Mouse (Mus musculus): ENCODE data around the gene Wbp1l. TPM values are rescaled to one million over a fixed set of nuclear protein-coding genes. Genes with fewer than 3 reads are reported as not detected.

Gene Wbp1l
- polyA plus RNA-seq, 1 experiment, result 33.5 TPM

GRCm38 (mm10) chr19:46625015-46625414 is 26.1 kb downstream of the Wbp1l start:
- TF ChIP-seq FOSL1 (IDR thresholded peaks at IDR 0.05; ENCODE audit: insufficient read depth, low read length, poor library complexity, severe bottlenecking) (no peak), MYOG (IDR thresholded peaks at IDR 0.05; ENCODE audit: control insufficient read depth, extremely low read depth, insufficient read length) (no peak), MAX (IDR thresholded peaks at IDR 0.05) (no peak), CEBPB (IDR thresholded peaks at IDR 0.05; ENCODE audit: low read depth) (no peak), USF1 (IDR thresholded peaks at IDR 0.05; ENCODE audit: low read depth) (no peak), CTCF (IDR thresholded peaks at IDR 0.05; ENCODE audit: control insufficient read depth, insufficient read depth, insufficient read length) (no peak), MYOD1 (IDR thresholded peaks at IDR 0.05; ENCODE audit: control insufficient read depth, insufficient read length, low read depth) (no peak)

GRCm38 (mm10) chr19:46625519-46625918 is 26.6 kb downstream of the Wbp1l start:
- Histone ChIP-seq H3K4me3 (ENCODE audit: insufficient read depth, poor library complexity, severe bottlenecking) (no peak overlapping the region), H3ac (ENCODE audit: control insufficient read depth, insufficient read length, low read depth) (no peak overlapping the region), H3K36me3 (ENCODE audit: control insufficient read depth, insufficient read depth) (no peaks in the 10 kb centered on the region), H3K79me2 (ENCODE audit: control insufficient read depth, insufficient read depth) (peaks cover 16% of the 10 kb centered on the region), H3K79me3 (ENCODE audit: low read depth) (peaks cover 1% of the 10 kb centered on the region), H3K27me3 (ENCODE audit: control insufficient read depth, insufficient read depth, insufficient read length) (no peaks in the 10 kb centered on the region)
- TF ChIP-seq MYOD1 (IDR thresholded peaks at IDR 0.05; ENCODE audit: control insufficient read depth, insufficient read length, low read depth) (no peak), FOSL1 (IDR thresholded peaks at IDR 0.05; ENCODE audit: insufficient read depth, low read length, poor library complexity, severe bottlenecking) (no peak), USF1 (IDR thresholded peaks at IDR 0.05; ENCODE audit: low read depth) (no peak), CTCF (IDR thresholded peaks at IDR 0.05; ENCODE audit: control insufficient read depth, insufficient read depth, insufficient read length) (no peak), MAX (IDR thresholded peaks at IDR 0.05) (no peak), MYOG (IDR thresholded peaks at IDR 0.05; ENCODE audit: control insufficient read depth, extremely low read depth, insufficient read length) (no peak), CEBPB (IDR thresholded peaks at IDR 0.05; ENCODE audit: low read depth) (no peak)

More at GRCm38 (mm10) chr19:46625015-46625414, 26.1 kb downstream of the Wbp1l start:
- H3ac ChIP-seq (ENCODE audit: control insufficient read depth, insufficient read length, low read depth), result no peak overlapping the region
- peaks cover 1% of the 10 kb centered on the region for H3K79me3 ChIP-seq (ENCODE audit: low read depth)
- H3K4me3 ChIP-seq (ENCODE audit: insufficient read depth, poor library complexity, severe bottlenecking), result no peak overlapping the region
- H3K27me3 ChIP-seq (ENCODE audit: control insufficient read depth, insufficient read depth, insufficient read length), result no peaks in the 10 kb centered on the region
- H3K36me3 ChIP-seq (ENCODE audit: control insufficient read depth, insufficient read depth), result no peaks in the 10 kb centered on the region
- H3K79me2 ChIP-seq (ENCODE audit: control insufficient read depth, insufficient read depth), result peaks cover 16% of the 10 kb centered on the region

- no peak for TF ChIP-seq CTCF (IDR thresholded peaks at IDR 0.05; ENCODE audit: control insufficient read depth, insufficient read depth, insufficient read length)
- no peak for TF ChIP-seq CEBPB (IDR thresholded peaks at IDR 0.05; ENCODE audit: low read depth)
- TF ChIP-seq MAX (IDR thresholded peaks at IDR 0.05), result no peak
- TF ChIP-seq MYOD1 (IDR thresholded peaks at IDR 0.05; ENCODE audit: control insufficient read depth, insufficient read length, low read depth), result no peak
- no peak for TF ChIP-seq MYOG (IDR thresholded peaks at IDR 0.05; ENCODE audit: control insufficient read depth, extremely low read depth, insufficient read length)
- TF ChIP-seq USF1 (IDR thresholded peaks at IDR 0.05; ENCODE audit: low read depth), result no peak
- no peak for TF ChIP-seq FOSL1 (IDR thresholded peaks at IDR 0.05; ENCODE audit: insufficient read depth, low read length, poor library complexity, severe bottlenecking)
- no peaks in the 10 kb centered on the region for H3K79me2 ChIP-seq (ENCODE audit: control insufficient read depth, insufficient read depth)
- no peaks in the 10 kb centered on the region for H3K36me3 ChIP-seq (ENCODE audit: control insufficient read depth, insufficient read depth)
- H3K4me3 ChIP-seq (ENCODE audit: insufficient read depth, poor library complexity, severe bottlenecking), result no peak overlapping the region
- H3ac ChIP-seq (ENCODE audit: control insufficient read depth, insufficient read length, low read depth), result no peak overlapping the region
- no peaks in the 10 kb centered on the region for H3K27me3 ChIP-seq (ENCODE audit: control insufficient read depth, insufficient read depth, insufficient read length)
- H3K79me3 ChIP-seq (ENCODE audit: low read depth), result peaks cover 2% of the 10 kb centered on the region
Measured at GRCm38 (mm10) chr19:46628403-46628802, 29.5 kb downstream of the Wbp1l start.

DNA sequence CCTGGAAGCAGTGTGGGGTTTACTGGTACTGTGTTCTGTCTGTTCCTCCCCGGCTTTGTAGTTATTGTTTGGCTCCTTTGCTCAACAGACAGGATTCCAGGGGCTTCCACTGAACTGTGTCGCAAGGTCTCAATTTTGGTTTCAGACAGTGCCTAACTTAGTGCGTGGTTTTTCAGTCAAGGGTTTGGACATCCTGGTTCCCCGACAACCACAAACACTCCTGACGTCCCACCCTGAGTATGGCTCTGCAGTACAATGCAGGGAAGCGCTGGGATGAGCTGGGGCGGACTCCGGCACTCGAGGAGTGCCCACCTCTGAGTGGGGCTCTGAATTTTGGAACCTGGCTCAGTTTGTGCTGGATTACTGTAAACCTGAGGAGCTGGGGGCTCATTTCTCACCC is 30.9 kb downstream of the Wbp1l start:
- H3K79me2 ChIP-seq (ENCODE audit: control insufficient read depth, insufficient read depth), result peaks cover 9% of the 10 kb centered on the region
- peaks cover 2% of the 10 kb centered on the region for H3K79me3 ChIP-seq (ENCODE audit: low read depth)
- TF ChIP-seq MYOD1 (IDR thresholded peaks at IDR 0.05; ENCODE audit: control insufficient read depth, insufficient read length, low read depth), result no peak

DNA sequence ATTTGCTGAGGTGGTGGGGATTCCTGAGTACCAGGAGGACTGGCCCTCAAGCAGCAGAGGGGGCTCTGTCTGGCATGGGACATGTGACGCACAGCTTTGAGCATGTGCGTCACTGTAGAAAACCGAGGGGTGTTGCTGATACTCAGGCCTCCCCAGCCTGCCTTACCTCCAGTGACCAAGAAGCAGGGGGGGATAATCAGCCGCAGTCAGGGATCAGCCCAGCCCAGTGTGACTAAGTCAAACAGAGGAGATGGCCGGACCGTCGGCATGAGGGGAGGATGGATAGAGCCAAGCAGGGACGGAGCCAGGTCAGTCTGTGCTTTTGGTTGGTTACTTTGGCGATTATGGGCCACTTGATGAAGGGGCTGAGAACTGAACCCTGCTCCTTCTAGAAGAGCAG is 32.8 kb downstream of the Wbp1l start:
- H3K4me3 ChIP-seq (ENCODE audit: insufficient read depth, poor library complexity, severe bottlenecking), result no peak overlapping the region
- H3ac ChIP-seq (ENCODE audit: control insufficient read depth, insufficient read length, low read depth), result no peak overlapping the region
- H3K79me2 ChIP-seq (ENCODE audit: control insufficient read depth, insufficient read depth), result peaks cover 9% of the 10 kb centered on the region
- no peaks in the 10 kb centered on the region for H3K27me3 ChIP-seq (ENCODE audit: control insufficient read depth, insufficient read depth, insufficient read length)
- H3K36me3 ChIP-seq (ENCODE audit: control insufficient read depth, insufficient read depth), result peaks cover 3% of the 10 kb centered on the region
- peaks cover 2% of the 10 kb centered on the region for H3K79me3 ChIP-seq (ENCODE audit: low read depth)
- TF ChIP-seq MAX (IDR thresholded peaks at IDR 0.05), result no peak

More for the DNA sequence above, 30.9 kb downstream of the Wbp1l start:
- H3K36me3 ChIP-seq (ENCODE audit: control insufficient read depth, insufficient read depth), result peaks cover 2% of the 10 kb centered on the region
- H3K27me3 ChIP-seq (ENCODE audit: control insufficient read depth, insufficient read depth, insufficient read length), result no peaks in the 10 kb centered on the region
- H3ac ChIP-seq (ENCODE audit: control insufficient read depth, insufficient read length, low read depth), result no peak overlapping the region
- H3K4me3 ChIP-seq (ENCODE audit: insufficient read depth, poor library complexity, severe bottlenecking), result no peak overlapping the region

- H3K79me3 ChIP-seq (ENCODE audit: low read depth), result peaks cover 2% of the 10 kb centered on the region
- H3K79me2 ChIP-seq (ENCODE audit: control insufficient read depth, insufficient read depth), result peaks cover 13% of the 10 kb centered on the region
- no peak overlapping the region for H3ac ChIP-seq (ENCODE audit: control insufficient read depth, insufficient read length, low read depth)
- TF ChIP-seq CEBPB (IDR thresholded peaks at IDR 0.05; ENCODE audit: low read depth), result no peak
- no peak for TF ChIP-seq MAX (IDR thresholded peaks at IDR 0.05)
- no peak for TF ChIP-seq FOSL1 (IDR thresholded peaks at IDR 0.05; ENCODE audit: insufficient read depth, low read length, poor library complexity, severe bottlenecking)
- no peak for TF ChIP-seq CTCF (IDR thresholded peaks at IDR 0.05; ENCODE audit: control insufficient read depth, insufficient read depth, insufficient read length)
- TF ChIP-seq USF1 (IDR thresholded peaks at IDR 0.05; ENCODE audit: low read depth), result no peak
- TF ChIP-seq MYOG (IDR thresholded peaks at IDR 0.05; ENCODE audit: control insufficient read depth, extremely low read depth, insufficient read length), result no peak
- no peak for TF ChIP-seq MYOD1 (IDR thresholded peaks at IDR 0.05; ENCODE audit: control insufficient read depth, insufficient read length, low read depth)
- H3K36me3 ChIP-seq (ENCODE audit: control insufficient read depth, insufficient read depth), result peaks cover 3% of the 10 kb centered on the region
- H3K4me3 ChIP-seq (ENCODE audit: insufficient read depth, poor library complexity, severe bottlenecking), result no peak overlapping the region
- no peaks in the 10 kb centered on the region for H3K27me3 ChIP-seq (ENCODE audit: control insufficient read depth, insufficient read depth, insufficient read length)
Measured at GRCm38 (mm10) chr19:46635766-46636165, 36.9 kb downstream of the Wbp1l start.

Data from C2C12 (cell line).